Mouse (Mus musculus) heart, postnatal 0 days (tissue): ENCODE results near the gene Cilp2.

ENCODE experiments used
- CTCF ChIP-seq: IDR thresholded peaks from 2 replicates; pipeline ENCODE4 v1.5.1; 2016; ENCODE audit warnings: antibody characterized with exemption, control low read depth, low read depth
- EP300 ChIP-seq: IDR thresholded peaks from 2 replicates; pipeline ENCODE4 v1.6.1; 2016; ENCODE audit warnings: antibody characterized with exemption, low read depth

GRCm38 (mm10) chr8:69867696-69868326, 19.7 kb downstream of the Cilp2 start:
- no peak for TF ChIP-seq CTCF
- TF ChIP-seq EP300: no peak
